12 mouse cellular contexts compared by ENCODE assay signal in genomic region chr11:108269516-108269915, GRCm38 (mm10).
DNase-seq lines count a peak whose midpoint lies in the region; ATAC-seq and TF ChIP-seq lines count a peak whose summit lies in the region.
"Had no signal": no experiment of that assay in that cellular context is flagged by ENCODE, and none has a peak within 500 bp of the region (broad histone marks: within the 10 kb centered on the region; RNA-seq: fewer than 3 reads in every experiment).

No protein-coding gene starts in this region.

- H3K36me3 ChIP-seq in intestine, embryonic 14.5 days (ENCODE audit: control insufficient read depth, insufficient read depth, low read length) = no peaks in the 10 kb centered on the region
- H3K36me3 ChIP-seq in intestine, postnatal 0 days (ENCODE audit: control insufficient read depth, insufficient read depth) = no peaks in the 10 kb centered on the region
- no peaks in the 10 kb centered on the region for H3K36me3 ChIP-seq in hindbrain, embryonic 10.5 days
- no peaks in the 10 kb centered on the region for H3K36me3 ChIP-seq in midbrain, embryonic 13.5 days
- H3K36me3 ChIP-seq: limb, embryonic 15.5 days had no signal

- WGBS in intestine, embryonic 14.5 days = 50% methylated on average over 7 of the region's 7 CpGs
- WGBS in intestine, postnatal 0 days = 68% methylated on average over 7 of the region's 7 CpGs
- 65% methylated on average over 7 of the region's 7 CpGs for WGBS in hindbrain, embryonic 10.5 days
- 54% methylated on average over 7 of the region's 7 CpGs for WGBS in midbrain, embryonic 13.5 days

- intact Hi-C loops in left cerebral cortex, postnatal 25 days (cut with DNase I) = no loop called here

- H3K4me2 ChIP-seq in intestine, embryonic 14.5 days (ENCODE audit: low read length) = no peak overlapping the region
- H3K4me2 ChIP-seq in intestine, postnatal 0 days (replicated peaks; ENCODE audit: low read depth) = no peak overlapping the region
- H3K4me2 ChIP-seq in midbrain, embryonic 13.5 days (replicated peaks) = no peak overlapping the region
- H3K4me2 ChIP-seq: limb, embryonic 15.5 days had no signal

- ATAC-seq in intestine, embryonic 14.5 days (replicated peaks; ENCODE audit: low FRiP score, low TSS enrichment, low read depth) = peak; percentile 36; the same call in 1 of the 2 replicates
- no peak for ATAC-seq in intestine, postnatal 0 days
- ATAC-seq in midbrain, embryonic 13.5 days = peak; percentile 27; the same call in 1 of the 2 replicates
- ATAC-seq: inflammation-experienced regulatory T-cells, adult 6 months had no signal

- H3K27ac ChIP-seq in intestine, embryonic 14.5 days (ENCODE audit: low read depth) = peak overlapping the region; percentile 54
- H3K27ac ChIP-seq in intestine, postnatal 0 days (ENCODE audit: low read depth, low read length) = no peak overlapping the region
- H3K27ac ChIP-seq in hindbrain, embryonic 10.5 days = peak overlapping the region; percentile 46
- H3K27ac ChIP-seq in midbrain, embryonic 13.5 days = peak overlapping the region; percentile 0; the same call in 1 of the 2 replicates
- H3K27ac ChIP-seq: gastrocnemius, adult 2 months; limb, embryonic 15.5 days had no signal

- no peaks in the 10 kb centered on the region for H3K9me3 ChIP-seq in intestine, embryonic 14.5 days (ENCODE audit: control insufficient read depth, low read length)
- H3K9me3 ChIP-seq in intestine, postnatal 0 days (ENCODE audit: control insufficient read depth) = no peaks in the 10 kb centered on the region
- H3K9me3 ChIP-seq in hindbrain, embryonic 10.5 days = no peaks in the 10 kb centered on the region
- no peaks in the 10 kb centered on the region for H3K9me3 ChIP-seq in midbrain, embryonic 13.5 days
- H3K9me3 ChIP-seq: limb, embryonic 15.5 days had no signal

- no peak overlapping the region for H3K4me3 ChIP-seq in intestine, embryonic 14.5 days (ENCODE audit: low read depth, low read length)
- H3K4me3 ChIP-seq in intestine, postnatal 0 days (ENCODE audit: low read depth, low read length) = no peak overlapping the region
- no peak overlapping the region for H3K4me3 ChIP-seq in hindbrain, embryonic 10.5 days
- H3K4me3 ChIP-seq in midbrain, embryonic 13.5 days (replicated peaks) = no peak overlapping the region
- H3K4me3 ChIP-seq: gastrocnemius, adult 2 months; limb, embryonic 15.5 days had no signal

- H3K4me1 ChIP-seq in intestine, embryonic 14.5 days (replicated peaks; ENCODE audit: control insufficient read depth, insufficient read depth, low read length) = peaks cover 10% of the 10 kb centered on the region; the same call in 1 of the 2 replicates
- peaks cover 14% of the 10 kb centered on the region for H3K4me1 ChIP-seq in intestine, postnatal 0 days (replicated peaks; ENCODE audit: control insufficient read depth, insufficient read depth, low read length)
- peaks cover 46% of the 10 kb centered on the region for H3K4me1 ChIP-seq in hindbrain, embryonic 10.5 days (replicated peaks)
- peaks cover 38% of the 10 kb centered on the region for H3K4me1 ChIP-seq in midbrain, embryonic 13.5 days (replicated peaks)

- H3K9ac ChIP-seq in intestine, embryonic 14.5 days (ENCODE audit: low read length) = no peak overlapping the region
- H3K9ac ChIP-seq in intestine, postnatal 0 days (ENCODE audit: low read depth, low read length) = no peak overlapping the region
- H3K9ac ChIP-seq in midbrain, embryonic 13.5 days (replicated peaks) = no peak overlapping the region
- H3K9ac ChIP-seq: limb, embryonic 15.5 days had no signal

- no peaks in the 10 kb centered on the region for H3K27me3 ChIP-seq in intestine, embryonic 14.5 days (replicated peaks; ENCODE audit: control insufficient read depth, insufficient read depth, low read length)
- no peaks in the 10 kb centered on the region for H3K27me3 ChIP-seq in intestine, postnatal 0 days (replicated peaks; ENCODE audit: control insufficient read depth, insufficient read depth, low read length)
- peaks cover 20% of the 10 kb centered on the region for H3K27me3 ChIP-seq in hindbrain, embryonic 10.5 days (ENCODE audit: insufficient read depth, poor library complexity, severe bottlenecking)
- H3K27me3 ChIP-seq in midbrain, embryonic 13.5 days = peaks cover 4% of the 10 kb centered on the region; the same call in 1 of the 2 replicates
- H3K27me3 ChIP-seq: limb, embryonic 15.5 days had no signal

- TF ChIP-seq CTCF in intestine, postnatal 0 days (IDR thresholded peaks at IDR 0.05; ENCODE audit: low read depth) = no peak

- DNase-seq in intestine, embryonic 14.5 days (ENCODE audit: low spot score) = no peak
- peak; percentile 12 for DNase-seq in R1 (ENCODE audit: low read depth, low spot score)
- no peak for DNase-seq in hindbrain, embryonic 10.5 days (ENCODE audit: low spot score)
- DNase-seq in left cerebral cortex, postnatal 25 days (ENCODE audit: low spot score in 2 of 2) = no peak
- no peak for DNase-seq in adrenal gland, postnatal 25 days
- DNase-seq: gastrocnemius, adult 2 months; layer of hippocampus, adult 9-11 months; right cerebral cortex, postnatal 25 days had no signal
